Mouse (Mus musculus): ENCODE data around the gene Grik3. TPM values are rescaled to one million over a fixed set of nuclear protein-coding genes. Genes with fewer than 3 reads are reported as not detected.

The Grik3 gene
- 4.2 and 5.3 TPM in 2 replicates for polyA plus RNA-seq (2015; fragmentation: Nextera tagmentation; extraction: Ambion mirVana)

GRCm38 (mm10) chr4:125490661-125491504, at the start of gene Grik3:
Gene Grik3, plus strand, starts transcription at chr4:125490700.

Small RNA genes lying within 50 kb of the gene (microRNA-seq; reads per million reads assigned to microRNA genes)
- not detected for gene Mir692-2

Measured in neural tube, postnatal 0 days (tissue).